Mouse (Mus musculus): ENCODE results near the gene Id1. TPM values are rescaled to one million over a fixed set of nuclear protein-coding genes. Genes with fewer than 3 reads are reported as not detected.
A peak's percentile ranks its signal among the peaks of the same experiment; 100 is the strongest.

The Id1 gene
- polyA plus RNA-seq, 1 experiment from 2014 or later, result 61.1 TPM

- no peak overlapping the region for H3K4me2 ChIP-seq (ENCODE audit: low read length)
- peaks cover 55% of the 10 kb centered on the region for H3K36me3 ChIP-seq (ENCODE audit: control insufficient read depth, insufficient read depth, low read length)
- no peak overlapping the region for H3K9ac ChIP-seq (ENCODE audit: low read length)
Measured at GRCm38 (mm10) chr2:152705993-152706571, 30.0 kb upstream of the Id1 start.

GRCm38 (mm10) chr2:152707186-152707585 lies 28.9 kb upstream of the Id1 start:
- 10% methylated on average over 5 of the region's 7 CpGs for WGBS
- peaks cover 44% of the 10 kb centered on the region for H3K36me3 ChIP-seq (ENCODE audit: control insufficient read depth, insufficient read depth, low read length)

More at GRCm38 (mm10) chr2:152705993-152706571, 30.0 kb upstream of the Id1 start:
- Histone ChIP-seq H3K4me1 (ENCODE audit: control insufficient read depth in 2 of 2, insufficient read depth in 2 of 2, low read length in 2 of 2) (peaks cover 8 to 23% of the 10 kb centered on the region in 2 experiments), H3K4me3 (ENCODE audit: control insufficient read depth in 1 of 2, insufficient read depth in 1 of 2, low read depth in 1 of 2, low read length in 2 of 2) (no peak overlapping the region), H3K27me3 (ENCODE audit: control insufficient read depth, insufficient read depth, low read length) (no peaks in the 10 kb centered on the region), H3K27ac (replicated peaks in 1 of 2; ENCODE audit: control insufficient read depth in 1 of 2, insufficient read depth in 1 of 2, low read depth in 2 of 2, low read length in 2 of 2) (peak overlapping the region; percentile 28 to 90), H3K9me3 (ENCODE audit: control insufficient read depth, low read length) (no peaks in the 10 kb centered on the region)
- 79% methylated on average over 22 of the region's 22 CpGs for WGBS
- no peak; the same call in 1 of the 2 replicates for ATAC-seq (ENCODE audit: insufficient number of reproducible peaks, insufficient read depth, low FRiP score, low read depth)

GRCm38 (mm10) chr2:152707627-152708026 lies 28.4 kb upstream of the Id1 start:
- peak overlapping the region; percentile 77 for H3K9ac ChIP-seq (ENCODE audit: low read length)

More at GRCm38 (mm10) chr2:152707186-152707585, 28.9 kb upstream of the Id1 start:
- Histone ChIP-seq H3K27me3 (ENCODE audit: control insufficient read depth, insufficient read depth, low read length) (no peaks in the 10 kb centered on the region), H3K9ac (ENCODE audit: low read length) (peak overlapping the region; percentile 77), H3K4me1 (ENCODE audit: control insufficient read depth in 2 of 2, insufficient read depth in 2 of 2, low read length in 2 of 2) (peaks cover 8 to 23% of the 10 kb centered on the region in 2 experiments), H3K27ac (replicated peaks in 1 of 2; ENCODE audit: control insufficient read depth in 1 of 2, insufficient read depth in 1 of 2, low read depth in 2 of 2, low read length in 2 of 2) (peak overlapping the region; percentile 83 to 90), H3K4me2 (ENCODE audit: low read length) (peak overlapping the region; percentile 68), H3K4me3 (ENCODE audit: control insufficient read depth in 1 of 2, insufficient read depth in 1 of 2, low read depth in 1 of 2, low read length in 2 of 2) (peak overlapping the region; percentile 47 to 52), H3K9me3 (ENCODE audit: control insufficient read depth, low read length) (no peaks in the 10 kb centered on the region)
- no peak; the same call in 1 of the 2 replicates for ATAC-seq (ENCODE audit: insufficient number of reproducible peaks, insufficient read depth, low FRiP score, low read depth)

GRCm38 (mm10) chr2:152709066-152709465 lies 27.0 kb upstream of the Id1 start:
- no peaks in the 10 kb centered on the region for H3K27me3 ChIP-seq (ENCODE audit: control insufficient read depth, insufficient read depth, low read length)
- WGBS, result 84% methylated on average over 5 of the region's 5 CpGs
- H3K4me1 ChIP-seq (ENCODE audit: control insufficient read depth in 2 of 2, insufficient read depth in 2 of 2, low read length in 2 of 2), result peaks cover 8 to 23% of the 10 kb centered on the region in 2 experiments
- no peaks in the 10 kb centered on the region for H3K9me3 ChIP-seq (ENCODE audit: control insufficient read depth, low read length)
- H3K4me2 ChIP-seq (ENCODE audit: low read length), result no peak overlapping the region
- peaks cover 25% of the 10 kb centered on the region for H3K36me3 ChIP-seq (ENCODE audit: control insufficient read depth, insufficient read depth, low read length)
- H3K9ac ChIP-seq (ENCODE audit: low read length), result no peak overlapping the region
- H3K27ac ChIP-seq (replicated peaks in 1 of 2; ENCODE audit: control insufficient read depth in 1 of 2, insufficient read depth in 1 of 2, low read depth in 2 of 2, low read length in 2 of 2), result no peak overlapping the region
- no peak overlapping the region for H3K4me3 ChIP-seq (ENCODE audit: control insufficient read depth in 1 of 2, insufficient read depth in 1 of 2, low read depth in 1 of 2, low read length in 2 of 2)
- ATAC-seq (ENCODE audit: insufficient number of reproducible peaks, insufficient read depth, low FRiP score, low read depth), result no peak

More at GRCm38 (mm10) chr2:152707627-152708026, 28.4 kb upstream of the Id1 start:
- Histone ChIP-seq H3K9me3 (ENCODE audit: control insufficient read depth, low read length) (no peaks in the 10 kb centered on the region), H3K4me1 (ENCODE audit: control insufficient read depth in 2 of 2, insufficient read depth in 2 of 2, low read length in 2 of 2) (peaks cover 8 to 23% of the 10 kb centered on the region in 2 experiments), H3K4me3 (ENCODE audit: control insufficient read depth in 1 of 2, insufficient read depth in 1 of 2, low read depth in 1 of 2, low read length in 2 of 2) (peak overlapping the region; percentile 47 to 52), H3K27ac (replicated peaks in 1 of 2; ENCODE audit: control insufficient read depth in 1 of 2, insufficient read depth in 1 of 2, low read depth in 2 of 2, low read length in 2 of 2) (peak overlapping the region; percentile 83 to 90), H3K27me3 (ENCODE audit: control insufficient read depth, insufficient read depth, low read length) (no peaks in the 10 kb centered on the region), H3K36me3 (ENCODE audit: control insufficient read depth, insufficient read depth, low read length) (peaks cover 40% of the 10 kb centered on the region), H3K4me2 (ENCODE audit: low read length) (peak overlapping the region; percentile 68)
- WGBS, result 1% methylated on average over 31 of the region's 31 CpGs
- peak; percentile 96 for ATAC-seq (ENCODE audit: insufficient number of reproducible peaks, insufficient read depth, low FRiP score, low read depth)

GRCm38 (mm10) chr2:152716241-152716772 lies 19.7 kb upstream of the Id1 start:
- no peak for ATAC-seq (ENCODE audit: insufficient number of reproducible peaks, insufficient read depth, low FRiP score, low read depth)
- Histone ChIP-seq H3K27me3 (ENCODE audit: control insufficient read depth, insufficient read depth, low read length) (no peaks in the 10 kb centered on the region), H3K4me1 (ENCODE audit: control insufficient read depth in 2 of 2, insufficient read depth in 2 of 2, low read length in 2 of 2) (0 out of 4 replicates have a peak, but pooled peaks cover 0 to 2% of the 10 kb centered on the region in 2 experiments), H3K9me3 (ENCODE audit: control insufficient read depth, low read length) (no peaks in the 10 kb centered on the region), H3K9ac (ENCODE audit: low read length) (no peak overlapping the region), H3K36me3 (ENCODE audit: control insufficient read depth, insufficient read depth, low read length) (no peaks in the 10 kb centered on the region), H3K4me3 (ENCODE audit: control insufficient read depth in 1 of 2, insufficient read depth in 1 of 2, low read depth in 1 of 2, low read length in 2 of 2) (no peak overlapping the region), H3K4me2 (ENCODE audit: low read length) (no peak overlapping the region), H3K27ac (replicated peaks in 1 of 2; ENCODE audit: control insufficient read depth in 1 of 2, insufficient read depth in 1 of 2, low read depth in 2 of 2, low read length in 2 of 2) (no peak overlapping the region)
- 64% methylated on average over 6 of the region's 6 CpGs for WGBS

GRCm38 (mm10) chr2:152717652-152718051 lies 18.4 kb upstream of the Id1 start:
- no peak for ATAC-seq (ENCODE audit: insufficient number of reproducible peaks, insufficient read depth, low FRiP score, low read depth)
- no peak overlapping the region for H3K27ac ChIP-seq (replicated peaks in 1 of 2; ENCODE audit: control insufficient read depth in 1 of 2, insufficient read depth in 1 of 2, low read depth in 2 of 2, low read length in 2 of 2)
- H3K36me3 ChIP-seq (ENCODE audit: control insufficient read depth, insufficient read depth, low read length), result no peaks in the 10 kb centered on the region
- H3K4me1 ChIP-seq (ENCODE audit: control insufficient read depth in 2 of 2, insufficient read depth in 2 of 2, low read length in 2 of 2), result 0 out of 4 replicates have a peak, but pooled peaks cover 0 to 2% of the 10 kb centered on the region in 2 experiments
- H3K9me3 ChIP-seq (ENCODE audit: control insufficient read depth, low read length), result no peaks in the 10 kb centered on the region
- H3K27me3 ChIP-seq (ENCODE audit: control insufficient read depth, insufficient read depth, low read length), result no peaks in the 10 kb centered on the region
- no peak overlapping the region for H3K4me3 ChIP-seq (ENCODE audit: control insufficient read depth in 1 of 2, insufficient read depth in 1 of 2, low read depth in 1 of 2, low read length in 2 of 2)
- H3K4me2 ChIP-seq (ENCODE audit: low read length), result no peak overlapping the region
- 69% methylated on average over 11 of the region's 11 CpGs for WGBS
- no peak overlapping the region for H3K9ac ChIP-seq (ENCODE audit: low read length)

- Histone ChIP-seq H3K9me3 (ENCODE audit: control insufficient read depth, low read length) (no peaks in the 10 kb centered on the region), H3K4me1 (ENCODE audit: control insufficient read depth in 2 of 2, insufficient read depth in 2 of 2, low read length in 2 of 2) (0 out of 4 replicates have a peak, but pooled peaks cover 0 to 2% of the 10 kb centered on the region in 2 experiments), H3K27me3 (ENCODE audit: control insufficient read depth, insufficient read depth, low read length) (no peaks in the 10 kb centered on the region), H3K27ac (replicated peaks in 1 of 2; ENCODE audit: control insufficient read depth in 1 of 2, insufficient read depth in 1 of 2, low read depth in 2 of 2, low read length in 2 of 2) (no peak overlapping the region), H3K36me3 (ENCODE audit: control insufficient read depth, insufficient read depth, low read length) (no peaks in the 10 kb centered on the region), H3K4me3 (ENCODE audit: control insufficient read depth in 1 of 2, insufficient read depth in 1 of 2, low read depth in 1 of 2, low read length in 2 of 2) (no peak overlapping the region), H3K9ac (ENCODE audit: low read length) (no peak overlapping the region), H3K4me2 (ENCODE audit: low read length) (no peak overlapping the region)
- WGBS, result 55% methylated on average over 6 of the region's 6 CpGs
- ATAC-seq (ENCODE audit: insufficient number of reproducible peaks, insufficient read depth, low FRiP score, low read depth), result no peak
Measured at GRCm38 (mm10) chr2:152718076-152718475, 18.0 kb upstream of the Id1 start.

Measured in heart, embryonic 14.5 days (tissue).